Mouse (Mus musculus) B cell, adult (primary cell): Measurements from ENCODE around the gene Grid2ip. TPM values are rescaled to one million over a fixed set of nuclear protein-coding genes. Genes with fewer than 3 reads are reported as not detected.

Source experiments
- total RNA-seq: library from RNA; stranded (reverse); gene quantifications from 4 replicates; pipeline ENCODE4 v1.2.4, GENCODE M21; 2023; ENCODE audit not compliant: inconsistent age

Grid2ip gene
- total RNA-seq, result not detected in 4 replicates

GRCm38 (mm10) chr5:143356686-143357388 lies at the start of gene Grid2ip:
Gene Grid2ip, plus strand, starts transcription at chr5:143357338.

GRCm38 (mm10) chr5:143314730-143315513 lies 42.2 kb upstream of the Grid2ip start, which contains the start of gene E130309D02Rik:
Gene E130309D02Rik, minus strand, starts transcription at chr5:143315360.

GRCm38 (mm10) chr5:143328690-143329495 lies 28.2 kb upstream of the Grid2ip start, which contains the start of gene Zdhhc4:
Gene Zdhhc4, minus strand, starts transcription at chr5:143329256.

GRCm38 (mm10) chr5:143403221-143404147 lies 46.3 kb downstream of the Grid2ip start, which contains the start of gene Kdelr2:
Gene Kdelr2, plus strand, starts transcription at chr5:143403838.

Other genes starting within 250 kb of the Grid2ip start
- 107 to 128 TPM (median 117 TPM) in 4 replicates for gene Rnf216, start 244.3 kb upstream of the Grid2ip start, total RNA-seq
- gene Olfr718-ps1, start 209.8 kb upstream of the Grid2ip start, total RNA-seq, result 0.15 to 0.26 TPM (median 0.22 TPM) in 4 replicates
- 11.0 to 15.9 TPM (median 12.8 TPM) in 4 replicates for gene Rbak, start 176.6 kb upstream of the Grid2ip start, total RNA-seq
- not detected in 4 replicates for gene Spdye4b, start 176.3 kb upstream of the Grid2ip start, total RNA-seq
- not detected in 4 replicates for gene Spdye4a, start 130.4 kb upstream of the Grid2ip start, total RNA-seq
- 22.0 to 31.4 TPM (median 25.4 TPM) in 4 replicates for gene Zfp12, start 122.2 kb upstream of the Grid2ip start, total RNA-seq
- gene Zfp316, start 87.3 kb upstream of the Grid2ip start, total RNA-seq, result 4.7 to 7.9 TPM (median 5.9 TPM) in 4 replicates
- gene Zfp853, start 63.7 kb upstream of the Grid2ip start, total RNA-seq, result 0.51 to 0.80 TPM (median 0.59 TPM) in 4 replicates
- 36.4 to 39.9 TPM (median 37.3 TPM) in 4 replicates for gene E130309D02Rik, start 42.0 kb upstream of the Grid2ip start, total RNA-seq
- 51.9 to 66.5 TPM (median 60.9 TPM) in 4 replicates for gene Zdhhc4, start 28.1 kb upstream of the Grid2ip start, total RNA-seq
- 28.6 to 37.9 TPM (median 33.9 TPM) in 4 replicates for gene Kdelr2, start 46.5 kb downstream of the Grid2ip start, total RNA-seq
- gene Daglb, start 107.2 kb downstream of the Grid2ip start, total RNA-seq, result 12.6 to 15.1 TPM (median 13.6 TPM) in 4 replicates
- gene Rac1, start 170.7 kb downstream of the Grid2ip start, total RNA-seq, result 184 to 211 TPM (median 199 TPM) in 4 replicates